Mouse (Mus musculus) layer of hippocampus, adult 9-10 months (tissue): Measurements from ENCODE around the gene Edn1.

Experiments
- DNase-seq: peaks from one replicate; pipeline ENCODE4 v3.0.0; 2022; ENCODE audit warnings: low spot score

The Edn1 gene

GRCm38 (mm10) chr13:42315628-42316027, 14.4 kb downstream of the Edn1 start:
- DNase-seq: no peak

- no peak for DNase-seq
Measured at GRCm38 (mm10) chr13:42317808-42318207, 16.5 kb downstream of the Edn1 start.

- DNase-seq: no peak
Measured at GRCm38 (mm10) chr13:42328576-42328975, 27.3 kb downstream of the Edn1 start.

DNA sequence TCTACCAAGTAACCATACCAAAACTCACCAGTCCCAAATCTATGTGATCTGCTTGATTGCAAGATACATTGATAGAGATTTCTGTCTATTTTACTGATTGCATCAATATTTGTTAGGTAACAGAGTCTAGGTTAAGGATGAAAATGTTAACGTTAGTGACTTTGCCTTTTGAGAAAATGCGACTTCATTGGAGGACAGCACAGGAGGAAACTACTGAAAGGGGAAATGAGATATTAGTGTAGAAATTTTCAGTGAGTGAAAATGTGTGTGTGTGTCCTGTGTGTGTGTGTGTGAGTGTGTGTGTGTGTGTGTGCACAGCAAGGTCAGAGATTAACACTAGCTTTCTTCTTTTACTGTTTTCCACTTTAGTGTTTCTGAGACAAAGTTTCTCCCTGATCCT, 29.8 kb downstream of the Edn1 start:
- DNase-seq: no peak

DNA sequence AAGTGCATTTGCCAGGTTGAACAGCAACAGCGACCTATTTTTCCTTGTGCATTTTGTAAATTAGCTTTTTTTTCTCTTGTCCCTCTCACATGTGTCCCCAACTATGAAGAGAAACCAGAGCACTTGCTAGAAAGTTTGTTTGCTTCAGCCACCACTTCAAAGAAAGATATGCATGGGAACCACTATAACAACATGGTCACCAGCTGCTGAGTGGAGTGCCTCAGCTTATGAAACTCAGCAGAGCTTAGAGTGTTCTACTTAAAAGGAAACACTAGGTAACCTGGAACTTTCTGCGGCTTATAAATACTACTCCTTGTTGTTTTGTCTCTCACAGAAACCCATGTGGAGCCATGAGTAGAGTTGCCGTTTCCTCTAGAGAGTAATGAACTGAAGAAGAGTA, 33.7 kb downstream of the Edn1 start:
- DNase-seq: no peak

GRCm38 (mm10) chr13:42336414-42336813, 35.1 kb downstream of the Edn1 start:
- DNase-seq: no peak

DNA sequence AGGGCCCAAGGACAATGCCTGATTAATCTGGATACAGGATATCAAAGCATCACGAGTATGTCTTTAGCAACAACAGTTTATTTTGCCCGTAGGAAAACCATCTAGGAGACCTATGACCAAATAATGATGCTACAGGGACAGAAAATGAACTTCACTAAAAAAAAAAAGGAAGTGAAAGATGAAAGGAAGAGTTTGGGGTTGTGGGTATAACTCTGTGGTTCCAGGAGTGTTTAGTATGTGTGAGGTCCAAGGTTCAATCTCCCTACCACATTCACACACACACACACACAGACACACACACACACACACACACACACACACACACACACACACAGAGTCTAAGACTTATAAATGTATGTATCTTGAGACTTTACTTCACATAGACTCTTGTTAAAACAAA, 35.8 kb downstream of the Edn1 start:
- no peak for DNase-seq

DNA sequence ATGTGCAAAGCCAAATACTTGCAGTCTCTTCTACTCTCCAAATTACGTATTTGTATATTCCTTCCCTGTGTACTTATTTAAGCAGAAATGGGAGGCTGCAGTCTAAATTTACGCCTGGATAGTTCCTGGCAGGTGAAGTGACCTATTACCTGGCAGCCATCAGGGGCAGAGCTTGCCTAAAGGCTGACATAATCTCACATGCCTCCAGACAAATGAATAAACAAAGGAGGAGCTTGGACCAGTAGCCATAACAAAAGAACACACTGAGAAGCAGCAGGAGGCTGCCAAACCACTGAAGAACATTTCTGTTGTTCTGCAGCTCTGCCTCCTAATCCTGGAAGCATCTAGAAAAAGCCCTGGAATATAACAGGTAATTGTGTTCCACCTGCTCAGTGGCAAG, 38.2 kb downstream of the Edn1 start:
- DNase-seq: no peak

- no peak for DNase-seq
Measured at GRCm38 (mm10) chr13:42341871-42342532, 40.7 kb downstream of the Edn1 start.

- DNase-seq: no peak
Measured at GRCm38 (mm10) chr13:42345439-42345838, 44.2 kb downstream of the Edn1 start.

DNA sequence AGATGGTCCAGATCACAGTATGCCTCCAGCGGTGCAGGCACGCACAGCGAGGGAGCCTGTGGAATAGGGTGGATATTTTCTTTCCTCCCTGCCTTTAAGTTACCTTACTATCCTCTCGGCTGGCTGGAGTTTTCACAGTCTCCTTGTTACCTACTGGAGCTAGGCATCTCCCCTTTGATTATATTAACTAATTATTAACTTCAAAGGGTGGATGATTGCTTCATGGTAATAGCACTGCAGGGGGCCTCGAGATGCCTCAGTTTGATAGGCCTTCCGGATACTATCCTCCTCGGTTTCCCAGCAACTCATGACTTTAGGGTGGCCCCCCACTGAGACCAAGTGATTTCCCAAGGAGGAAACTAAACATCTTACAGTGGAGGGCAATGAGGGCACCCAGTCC, 45.1 kb downstream of the Edn1 start:
- DNase-seq: no peak

DNA sequence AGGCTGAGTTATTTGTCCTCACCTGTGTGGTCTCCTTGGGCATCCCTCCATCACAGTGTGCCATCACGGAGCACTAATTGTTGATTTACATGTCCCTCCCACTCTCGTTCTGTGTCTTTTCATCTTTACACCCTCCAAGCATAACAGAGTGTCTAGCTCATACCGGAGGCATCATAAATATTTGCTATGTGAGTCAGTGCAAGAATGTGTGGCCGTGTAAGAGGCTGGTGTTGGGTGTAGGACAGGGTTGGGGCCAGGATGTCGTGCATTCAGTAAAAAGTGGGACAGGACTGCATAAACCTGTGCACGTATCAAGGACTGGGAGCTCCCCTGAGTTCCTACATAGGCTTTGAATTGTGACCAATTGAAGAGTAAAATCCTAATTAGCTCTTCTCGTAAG, 50.4 kb downstream of the Edn1 start:
- no peak for DNase-seq
